Mouse (Mus musculus) kidney, postnatal 4 days (tissue): Measurements from ENCODE around the gene Adam12.

Source experiments
- DNase-seq, 2 experiments: peaks; one replicate each; pipeline ENCODE4 v3.0.0; 2021; ENCODE audit warnings: mixed read lengths in 2 of 2

Adam12 gene

DNA sequence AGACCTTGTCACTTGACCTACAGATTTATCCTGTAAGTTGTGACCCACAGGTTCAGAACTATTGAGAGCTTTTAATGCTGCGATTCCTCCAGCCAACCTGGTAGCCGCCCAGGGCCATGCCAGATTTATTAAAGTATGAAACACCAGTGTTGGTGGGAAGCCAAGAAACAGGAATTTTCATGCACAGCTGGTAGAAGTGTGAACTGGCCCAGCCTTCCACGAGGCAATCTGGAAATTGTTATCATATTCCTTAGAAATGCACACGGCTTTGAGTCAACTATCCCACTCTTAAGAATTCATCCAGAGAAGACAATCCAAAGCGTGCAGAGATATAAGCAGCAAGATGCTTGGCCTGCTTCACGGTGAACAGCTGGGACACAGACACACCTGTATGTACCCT is 82.6 kb downstream of the Adam12 start:
- no peak for DNase-seq

DNA sequence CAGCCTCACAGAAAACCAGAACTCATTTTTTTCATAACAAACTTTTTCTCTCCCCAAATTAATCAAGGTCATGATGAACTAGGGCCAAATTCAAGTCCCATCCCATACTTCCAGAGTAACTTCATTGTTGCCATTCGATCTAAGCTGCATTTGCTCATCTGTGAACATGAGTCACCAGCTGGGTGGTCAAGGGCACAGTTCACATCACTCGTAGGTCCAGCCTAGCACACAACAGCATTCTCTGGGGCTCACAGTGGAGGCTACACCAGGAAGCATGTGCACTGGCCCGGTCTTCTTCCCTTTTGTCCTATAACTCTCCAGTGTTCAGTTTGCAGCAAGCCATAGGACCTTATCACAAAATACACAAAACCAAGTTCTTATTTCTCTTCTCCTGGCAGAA is 84.4 kb downstream of the Adam12 start:
- no peak for DNase-seq

DNA sequence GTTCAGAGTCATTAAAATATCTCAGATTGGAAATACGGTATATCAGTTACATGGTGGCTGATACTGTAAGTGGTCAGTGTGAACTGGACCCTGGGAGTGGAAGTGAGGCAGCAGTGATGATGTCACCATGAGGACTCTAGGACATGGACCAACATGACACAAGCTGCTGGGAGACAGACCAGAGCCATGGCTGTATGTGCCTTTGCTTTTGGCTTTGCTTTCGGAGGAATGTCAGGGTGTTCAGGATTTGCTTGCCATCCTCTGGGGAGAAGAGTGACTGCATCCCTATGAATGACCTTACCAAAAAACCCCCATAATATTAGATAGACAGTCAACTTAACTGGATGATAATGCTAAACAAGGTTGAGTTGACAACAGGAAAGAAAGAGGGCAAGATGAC is 85.1 kb downstream of the Adam12 start:
- DNase-seq: no peak

GRCm38 (mm10) chr7:134144111-134144510 is 87.8 kb downstream of the Adam12 start:
- DNase-seq: no peak

DNA sequence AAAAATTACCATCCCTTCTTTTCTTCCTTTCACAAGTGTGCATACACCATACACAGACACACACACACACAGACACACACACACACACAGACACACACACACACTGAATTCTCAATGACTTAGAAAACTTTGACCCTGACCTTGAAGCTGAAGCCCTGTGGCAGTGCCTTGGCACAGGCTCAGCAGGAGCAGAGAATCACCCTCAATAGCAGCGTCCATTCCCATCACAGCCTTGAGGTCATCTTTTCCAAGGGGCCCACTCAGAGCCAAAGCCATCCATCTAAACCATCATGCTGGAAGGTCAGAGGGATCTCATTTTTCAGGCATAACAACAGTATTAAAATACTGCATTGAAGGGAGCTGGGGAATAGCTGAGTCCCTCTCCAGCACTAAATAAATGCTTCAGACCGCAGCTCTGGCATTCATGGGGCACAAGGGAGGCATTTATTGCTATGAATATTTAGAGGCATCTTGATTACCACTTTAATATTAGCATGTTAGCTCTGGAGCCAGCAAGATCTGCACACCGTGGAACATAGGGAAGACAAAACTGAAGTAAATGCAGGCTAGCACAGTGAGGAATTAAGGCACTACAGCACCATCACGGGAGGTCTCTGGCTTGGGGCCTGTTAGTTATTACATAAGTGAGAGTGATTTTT is 92.5 kb downstream of the Adam12 start:
- no peak for DNase-seq

GRCm38 (mm10) chr7:134132323-134132722 is 99.6 kb downstream of the Adam12 start:
- DNase-seq: no peak

DNA sequence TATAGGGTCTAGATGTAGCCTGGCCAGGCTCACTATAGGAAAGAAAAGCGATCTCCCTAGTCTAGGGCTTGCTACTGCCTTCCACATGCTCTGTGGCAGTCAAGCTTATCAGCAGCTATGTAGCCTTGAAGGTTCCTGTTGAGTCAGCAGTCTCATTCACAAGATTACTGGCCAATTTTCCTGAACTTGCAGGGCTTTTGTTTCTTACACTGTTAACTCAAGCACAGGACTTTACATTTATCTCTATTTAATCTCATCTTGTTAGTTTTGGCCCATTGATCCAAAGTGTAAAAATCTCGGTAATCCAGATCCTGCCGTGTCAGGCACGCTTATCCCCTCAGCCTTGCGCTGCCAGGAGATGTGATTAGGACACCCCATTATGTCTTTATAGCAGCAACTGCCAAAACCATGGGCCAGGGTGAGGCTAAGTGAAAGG is 103.8 kb downstream of the Adam12 start:
- no peak for DNase-seq

GRCm38 (mm10) chr7:134121397-134121796 is 110.5 kb downstream of the Adam12 start:
- no peak for DNase-seq

DNA sequence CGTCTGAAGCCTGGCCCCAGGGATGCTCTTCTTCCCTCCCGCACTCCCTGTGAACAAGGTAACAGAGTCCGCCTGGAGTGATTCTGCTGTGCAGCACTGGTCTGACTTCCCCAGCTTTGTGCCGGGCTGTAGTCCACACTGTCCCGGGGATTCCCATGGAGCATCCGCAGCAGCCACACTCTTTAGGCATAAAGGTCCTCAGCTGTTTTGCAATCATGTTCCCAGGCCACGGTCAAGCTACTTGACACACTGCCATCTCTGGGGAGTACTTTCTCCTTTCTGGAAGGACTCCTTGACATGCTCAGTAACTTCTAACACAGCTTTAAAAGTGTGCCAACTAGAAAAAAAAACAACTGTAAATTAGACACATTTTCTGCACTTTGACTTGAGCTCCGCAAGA is 116.5 kb downstream of the Adam12 start:
- DNase-seq: peak; percentile 20 to 29

DNA sequence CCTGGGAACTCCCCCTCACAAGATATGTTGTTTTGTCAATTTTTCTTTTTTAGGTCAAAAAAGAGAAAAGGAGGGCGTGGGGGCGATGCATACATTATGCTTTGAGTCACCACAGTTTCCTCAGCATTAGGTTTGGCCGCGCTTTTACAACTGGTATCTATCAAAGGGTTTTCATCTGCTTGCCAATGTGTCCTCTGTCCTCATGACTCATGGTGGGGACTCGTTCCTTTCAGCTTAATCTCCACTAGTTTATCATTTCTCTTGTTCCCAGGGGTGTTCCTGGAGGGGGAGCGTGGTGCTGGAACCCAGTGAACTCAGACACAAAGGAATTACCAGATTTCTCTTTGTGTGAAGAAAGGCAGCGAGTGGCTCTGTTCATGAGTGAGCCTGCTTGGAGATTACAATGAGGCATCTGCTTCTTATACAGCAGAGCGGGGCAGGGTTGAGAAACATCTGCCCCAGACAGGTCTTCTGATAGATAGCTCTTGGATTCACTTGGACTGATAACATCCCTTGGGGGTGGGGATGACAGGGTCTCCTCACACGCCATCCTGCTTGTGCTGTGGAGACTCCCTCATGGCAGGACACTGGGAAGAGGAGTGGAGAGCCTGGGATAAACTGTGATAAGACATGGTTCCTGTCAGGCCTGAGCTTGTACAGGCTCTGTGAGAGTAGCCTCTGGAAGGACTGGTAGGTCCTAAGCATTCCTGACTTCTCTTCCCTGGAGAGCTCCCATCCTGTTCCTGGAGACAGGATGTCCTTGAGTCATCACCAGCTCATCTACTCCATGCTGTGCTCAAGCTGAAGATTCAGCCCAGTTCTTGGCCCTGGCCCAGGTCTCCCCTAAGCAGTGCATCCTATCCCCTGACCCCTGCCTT is 117.4 kb downstream of the Adam12 start:
- peak; percentile 6 to 18 for DNase-seq

- DNase-seq: peak in 1 of 2 experiments; percentile 2
These were observed 118.1 kb downstream of the Adam12 start for GRCm38 (mm10) chr7:134113829-134114228.

- DNase-seq: no peak
These were observed 121.8 kb downstream of the Adam12 start for GRCm38 (mm10) chr7:134110116-134110515.

DNA sequence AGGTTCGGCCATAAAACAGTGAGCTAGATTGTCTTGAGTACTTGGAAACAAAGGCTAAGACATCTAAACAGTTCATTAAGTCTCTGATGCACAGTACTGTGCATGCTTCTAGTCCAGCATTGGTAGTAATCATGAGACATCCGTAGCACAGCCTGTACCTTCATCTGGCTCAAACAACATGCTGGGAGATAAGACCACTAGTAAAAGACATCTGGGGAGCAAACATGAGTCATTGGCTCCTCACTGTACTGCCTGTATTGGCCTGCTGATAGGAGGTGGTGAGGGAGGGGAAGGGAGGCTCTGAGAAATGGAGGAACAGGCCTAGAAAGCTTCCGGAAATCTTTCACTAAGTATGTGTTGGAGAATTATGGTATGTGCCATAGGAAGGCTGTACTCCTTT is 124.1 kb downstream of the Adam12 start:
- no peak for DNase-seq

GRCm38 (mm10) chr7:134099010-134099409 is 132.9 kb downstream of the Adam12 start:
- peak in 1 of 2 experiments; percentile 20 for DNase-seq

DNA sequence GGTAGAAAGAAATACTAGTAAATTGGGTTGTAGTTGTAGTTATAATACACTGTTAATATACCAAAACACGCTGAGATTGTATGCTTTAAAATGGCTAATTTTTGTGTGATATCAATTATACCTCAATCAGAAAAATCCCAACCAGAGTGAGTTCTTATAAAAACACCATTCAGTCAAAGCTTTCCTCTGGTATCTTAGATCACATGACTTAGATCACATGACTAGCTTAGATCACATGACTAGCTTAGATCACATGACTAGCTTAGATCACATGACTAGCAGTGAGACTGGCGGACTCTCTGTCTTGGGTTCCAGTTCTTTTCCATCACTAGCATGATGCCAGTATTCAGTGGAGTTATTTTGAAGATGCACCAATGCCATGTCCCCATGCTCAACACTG is 134.1 kb downstream of the Adam12 start:
- no peak for DNase-seq

DNA sequence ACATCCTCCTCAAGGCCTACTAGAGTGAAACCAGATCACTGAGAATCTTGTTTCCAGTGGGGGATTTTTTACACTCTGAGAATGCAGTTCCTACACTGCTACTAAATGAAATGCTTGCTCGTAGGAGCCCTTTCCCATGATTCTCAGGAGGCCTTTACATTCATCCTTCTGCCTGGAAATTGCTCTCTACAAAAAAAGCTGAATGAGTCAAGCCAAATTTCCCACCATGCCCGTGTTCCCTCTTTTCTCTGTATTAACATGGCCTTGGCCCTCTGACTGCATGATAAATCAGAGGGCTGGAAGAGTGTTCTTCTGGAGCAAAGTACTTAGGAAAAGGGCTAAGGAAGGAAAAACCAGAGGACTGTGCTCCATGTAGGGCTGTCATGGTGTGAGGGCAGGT is 138.1 kb downstream of the Adam12 start:
- no peak for DNase-seq

GRCm38 (mm10) chr7:134090764-134091163 is 141.2 kb downstream of the Adam12 start:
- DNase-seq: no peak

- DNase-seq: no peak
These were observed 141.7 kb downstream of the Adam12 start for GRCm38 (mm10) chr7:134090256-134090655.

DNA sequence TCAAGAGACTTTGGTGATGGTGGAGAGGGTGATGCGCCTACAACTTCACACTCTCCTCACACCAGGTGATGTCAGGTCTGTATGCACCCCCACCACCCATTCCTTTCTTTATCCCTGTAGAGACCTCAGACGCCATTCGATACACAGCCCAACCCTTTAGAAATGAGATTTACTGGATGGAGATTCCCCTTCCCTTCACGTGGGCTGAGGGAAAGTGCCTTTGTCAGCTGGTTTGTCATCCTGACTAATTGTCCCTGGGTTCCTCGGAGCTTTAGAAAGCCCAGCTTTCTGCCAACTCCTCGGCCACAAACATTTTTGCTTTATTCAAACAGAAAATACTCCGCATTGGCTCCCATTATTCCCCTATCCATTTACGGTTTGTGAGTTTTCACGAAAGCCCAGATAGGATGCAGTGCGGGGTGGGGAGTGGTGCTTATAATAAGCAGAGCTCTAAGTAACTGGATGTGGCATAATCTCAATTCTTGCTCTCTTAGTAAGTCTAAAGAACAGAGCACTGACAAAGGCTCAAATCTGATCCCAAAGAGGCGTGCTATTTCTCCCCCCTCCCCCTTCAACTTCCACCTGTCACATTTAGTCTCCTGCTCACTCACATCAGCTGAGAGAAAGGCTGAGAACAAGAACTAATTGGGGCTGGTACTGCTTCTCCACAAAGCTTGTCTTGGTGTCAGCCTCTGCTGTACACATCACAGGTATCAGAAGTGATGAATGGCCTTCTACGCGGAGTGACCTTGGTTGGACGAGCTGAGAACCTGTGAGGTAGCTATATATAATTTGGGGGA is 143.2 kb downstream of the Adam12 start:
- no peak for DNase-seq

GRCm38 (mm10) chr7:134085396-134085795 is 146.6 kb downstream of the Adam12 start:
- DNase-seq: no peak

GRCm38 (mm10) chr7:134084926-134085325 is 147.0 kb downstream of the Adam12 start:
- DNase-seq: no peak

GRCm38 (mm10) chr7:134081307-134082072 is 150.5 kb downstream of the Adam12 start:
- peak; percentile 16 to 18 for DNase-seq
